Mouse (Mus musculus) liver, postnatal 0 days (tissue): ENCODE data around the gene Stx8.

Experiments used
- CTCF ChIP-seq: sonication (generic); IDR thresholded peaks from 2 replicates; pipeline ENCODE4 v1.5.1; 2016; ENCODE audit warnings: antibody characterized with exemption, low read depth
- EP300 ChIP-seq: IDR thresholded peaks from 2 replicates; pipeline ENCODE4 v1.6.1; 2016; ENCODE audit warnings: antibody characterized with exemption, low read depth, mild to moderate bottlenecking

DNA sequence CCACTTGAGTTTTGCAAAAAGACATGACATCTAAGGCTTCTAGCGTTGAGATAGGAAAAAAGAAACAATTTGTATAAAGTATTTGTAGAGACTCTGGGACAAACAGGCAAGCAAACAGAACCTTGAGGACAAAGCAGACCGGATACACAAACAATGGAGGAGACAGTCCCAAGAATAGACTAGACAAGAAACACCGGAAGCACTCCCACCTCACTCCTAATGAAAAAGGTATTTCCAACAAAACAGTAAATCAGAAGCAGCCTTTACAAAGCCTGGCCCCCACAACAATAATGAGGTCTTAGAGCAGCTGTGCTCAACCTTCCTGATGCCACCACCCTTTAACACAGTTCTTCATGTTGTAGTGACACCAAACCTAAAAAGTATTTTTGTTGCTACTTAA lies 48.9 kb upstream of the Stx8 start:
- TF ChIP-seq CTCF (no peak), EP300 (no peak)
